Mouse (Mus musculus) heart, embryonic 16.5 days (tissue): Measurements from ENCODE around the gene Asb18. TPM values are rescaled to one million over a fixed set of nuclear protein-coding genes. Genes with fewer than 3 reads are reported as not detected.

Source experiments
- ATAC-seq: fragments of 200-750 bp; cut with Nextera tagmentation; replicated peaks from 2 replicates; pipeline ENCODE4 v1.8.0; 2017; ENCODE audit warnings: moderate number of reproducible peaks; ENCODE audit not compliant: insufficient read depth, low FRiP score; ENCODE audit errors: extremely low read depth
- H3K27ac ChIP-seq: fragments of 300-500 bp; sonication (generic); 2 replicates; pipeline ENCODE4 v1.5.1; 2014; ENCODE audit warnings: mild to moderate bottlenecking, low read length, control low read depth, moderate library complexity
- H3K27me3 ChIP-seq: fragments of 300-500 bp; sonication (generic); 2 replicates; pipeline ENCODE4 v1.6.1; 2014; ENCODE audit warnings: low read length, mixed read lengths; ENCODE audit not compliant: control insufficient read depth, insufficient read depth
- H3K36me3 ChIP-seq: fragments of 300-500 bp; sonication (generic); 2 replicates; pipeline ENCODE4 v1.6.1; 2014; ENCODE audit not compliant: control insufficient read depth, insufficient read depth
- H3K4me1 ChIP-seq: fragments of 300-500 bp; sonication (generic); 2 replicates; pipeline ENCODE4 v1.6.1; 2014; ENCODE audit warnings: low read length, mixed read lengths; ENCODE audit not compliant: control insufficient read depth, insufficient read depth
- H3K4me2 ChIP-seq: fragments of 300-500 bp; sonication (generic); 2 replicates; pipeline ENCODE4 v1.6.1; 2014; ENCODE audit warnings: low read depth, mild to moderate bottlenecking, control low read depth, low read length
- H3K4me3 ChIP-seq: fragments of 300-500 bp; sonication (generic); 2 replicates; pipeline ENCODE4 v1.5.1; 2014; ENCODE audit warnings: mild to moderate bottlenecking, control low read depth, low read length
- H3K9ac ChIP-seq: fragments of 300-500 bp; sonication (generic); 2 replicates; pipeline ENCODE4 v1.6.1; 2014; ENCODE audit warnings: low read length, control low read depth
- H3K9me3 ChIP-seq: fragments of 300-500 bp; sonication (generic); replicated peaks from 2 replicates; pipeline ENCODE4 v1.6.1; 2016; ENCODE audit warnings: low read length; ENCODE audit not compliant: control insufficient read depth
- WGBS: fragments of 180-500 bp; shearing (Covaris S2); extraction: QIAGEN DNeasy Blood & Tissue Kit; methylation state at CpG from one replicate; pipeline ENCODE4 v1.1.7; 2014; 5-methylcytosine and 5-hydroxymethylcytosine counted together
- polyA plus RNA-seq: library from polyadenylated mRNA; unstranded; fragments of >200 nt; fragmentation: Nextera tagmentation; extraction: Ambion mirVana; gene quantifications from 2 replicates; pipeline ENCODE4 v1.2.1, GENCODE M21; 2015

Gene Asb18
- polyA plus RNA-seq, 1 experiment from 2014 or later = 0.79 TPM

GRCm38 (mm10) chr1:89932616-89933015, 81.8 kb downstream of the Asb18 start:
- Histone ChIP-seq H3K4me2 (no peak overlapping the region), H3K27ac (no peak overlapping the region), H3K9me3 (no peaks in the 10 kb centered on the region), H3K9ac (no peak overlapping the region), H3K27me3 (peaks cover 88% of the 10 kb centered on the region), H3K4me1 (peaks cover 8% of the 10 kb centered on the region; the same call in 1 of the 2 replicates), H3K36me3 (no peaks in the 10 kb centered on the region), H3K4me3 (no peak overlapping the region)
- no peak for ATAC-seq
- WGBS = 5% methylated on average over 16 of the region's 16 CpGs

- WGBS = 4% methylated on average over 19 of the region's 19 CpGs
- no peak for ATAC-seq
- no peak overlapping the region for H3K4me2 ChIP-seq
- H3K4me1 ChIP-seq = peaks cover 14% of the 10 kb centered on the region; the same call in 1 of the 2 replicates
- H3K27ac ChIP-seq = no peak overlapping the region
- H3K27me3 ChIP-seq = peaks cover 88% of the 10 kb centered on the region
- no peaks in the 10 kb centered on the region for H3K9me3 ChIP-seq
- H3K9ac ChIP-seq = no peak overlapping the region
- no peaks in the 10 kb centered on the region for H3K36me3 ChIP-seq
- H3K4me3 ChIP-seq = no peak overlapping the region
Observed at GRCm38 (mm10) chr1:89932021-89932423, 82.4 kb downstream of the Asb18 start.

DNA sequence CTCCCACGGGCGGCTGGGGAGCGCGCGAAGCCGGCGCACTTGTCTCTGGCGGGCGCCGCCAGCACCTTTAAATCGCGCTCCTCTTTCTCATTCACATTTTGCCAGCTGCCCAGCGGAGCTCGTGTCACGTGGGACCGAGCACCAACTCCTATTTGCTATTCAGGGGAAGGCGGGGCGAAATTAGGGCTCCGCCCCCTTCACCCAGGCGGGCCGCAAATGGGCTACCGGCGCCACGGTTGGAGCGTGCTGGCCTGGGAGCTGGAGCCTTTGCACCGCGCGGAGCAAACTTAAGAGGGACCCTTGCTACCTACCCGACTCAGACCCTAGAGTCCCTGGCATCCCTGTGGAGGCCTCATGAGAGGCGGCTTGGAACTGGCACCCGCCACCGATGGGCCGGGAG, 83.3 kb downstream of the Asb18 start, which contains the start of gene Gbx2:
Gene Gbx2, minus strand, starts transcription at position 60 of the 400 bp plus-strand sequence.
- H3K36me3 ChIP-seq = no peaks in the 10 kb centered on the region
- peak within 1 kb of the TSS; percentile 53 for H3K4me3 ChIP-seq
- peaks cover 88% of the 10 kb centered on the region for H3K27me3 ChIP-seq
- WGBS = 1% methylated on average over 33 of the region's 33 CpGs
- peak within 1 kb of the TSS; percentile 69 for H3K4me2 ChIP-seq
- ATAC-seq = peak; percentile 32
- H3K27ac ChIP-seq = no peak within 1 kb of the TSS
- peak within 1 kb of the TSS; percentile 13; the same call in 1 of the 2 replicates for H3K9ac ChIP-seq
- peaks cover 14% of the 10 kb centered on the region; the same call in 1 of the 2 replicates for H3K4me1 ChIP-seq
- no peaks in the 10 kb centered on the region for H3K9me3 ChIP-seq

GRCm38 (mm10) chr1:89930551-89930950, 83.9 kb downstream of the Asb18 start:
- Histone ChIP-seq H3K4me2 (peak overlapping the region; percentile 69), H3K9ac (peak overlapping the region; percentile 13; the same call in 1 of the 2 replicates), H3K4me1 (peaks cover 14% of the 10 kb centered on the region; the same call in 1 of the 2 replicates), H3K9me3 (no peaks in the 10 kb centered on the region), H3K36me3 (no peaks in the 10 kb centered on the region), H3K4me3 (peak overlapping the region; percentile 53), H3K27me3 (peaks cover 88% of the 10 kb centered on the region), H3K27ac (no peak overlapping the region)
- WGBS = under 1% methylated on average over 44 of the region's 45 CpGs
- no peak; the same call in 1 of the 2 replicates for ATAC-seq

- H3K4me2 ChIP-seq = peak overlapping the region; percentile 69
- WGBS = 1% methylated on average over 51 of the region's 55 CpGs
- peaks cover 88% of the 10 kb centered on the region for H3K27me3 ChIP-seq
- H3K4me3 ChIP-seq = peak overlapping the region; percentile 53
- H3K36me3 ChIP-seq = no peaks in the 10 kb centered on the region
- H3K27ac ChIP-seq = no peak overlapping the region
- H3K4me1 ChIP-seq = peaks cover 14% of the 10 kb centered on the region; the same call in 1 of the 2 replicates
- H3K9ac ChIP-seq = peak overlapping the region; percentile 13; the same call in 1 of the 2 replicates
- H3K9me3 ChIP-seq = no peaks in the 10 kb centered on the region
- no peak for ATAC-seq
Observed at GRCm38 (mm10) chr1:89929721-89930505, 84.6 kb downstream of the Asb18 start.

DNA sequence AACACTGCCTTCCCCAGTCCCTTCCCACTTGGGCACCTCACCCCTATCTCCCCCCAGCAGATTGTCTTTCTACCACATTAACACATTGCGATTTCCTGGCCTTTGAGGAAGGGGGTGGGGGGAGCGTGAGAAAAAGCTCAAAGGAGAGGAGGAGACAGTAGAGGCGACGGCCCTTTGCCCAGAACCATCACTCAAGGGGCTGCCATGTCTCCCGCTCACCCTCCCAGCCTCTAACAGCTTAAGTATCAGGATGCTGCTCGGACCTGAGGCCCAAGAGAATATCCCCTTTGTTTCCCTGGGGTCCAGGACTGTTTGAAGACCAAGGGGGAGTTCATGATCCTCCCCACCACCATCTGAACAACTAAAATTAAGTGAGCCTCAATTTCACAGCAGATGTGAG, 85.3 kb downstream of the Asb18 start:
- no peaks in the 10 kb centered on the region for H3K9me3 ChIP-seq
- peaks cover 14% of the 10 kb centered on the region; the same call in 1 of the 2 replicates for H3K4me1 ChIP-seq
- no peaks in the 10 kb centered on the region for H3K36me3 ChIP-seq
- peaks cover 92% of the 10 kb centered on the region for H3K27me3 ChIP-seq
- WGBS = 9% methylated on average over 6 of the region's 6 CpGs
- peak overlapping the region; percentile 6 for H3K4me3 ChIP-seq
- H3K9ac ChIP-seq = no peak overlapping the region
- peak overlapping the region; percentile 11 for H3K4me2 ChIP-seq
- H3K27ac ChIP-seq = no peak overlapping the region
- ATAC-seq = no peak

DNA sequence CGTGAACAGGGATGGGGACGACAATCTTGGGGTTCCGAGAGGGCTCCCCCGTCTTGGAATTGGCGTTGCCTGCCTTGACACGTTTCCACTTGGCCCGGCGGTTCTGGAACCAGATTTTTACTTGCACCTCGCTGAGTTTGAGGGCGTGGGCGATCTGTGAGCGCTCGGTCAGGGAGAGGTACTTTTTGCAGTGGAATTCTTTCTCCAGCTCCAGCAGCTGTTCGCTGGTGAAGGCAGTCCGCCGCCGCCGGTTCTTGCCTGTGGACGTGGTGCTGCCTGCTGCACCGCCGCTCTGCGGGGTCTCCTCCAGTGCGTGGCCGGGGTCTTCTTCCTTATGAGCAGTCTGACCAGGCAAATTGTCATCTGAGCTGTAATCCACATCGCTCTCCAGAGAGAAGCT, 85.8 kb downstream of the Asb18 start:
- Histone ChIP-seq H3K36me3 (no peaks in the 10 kb centered on the region), H3K27ac (no peak overlapping the region), H3K9ac (no peak overlapping the region), H3K9me3 (no peaks in the 10 kb centered on the region), H3K4me2 (peak overlapping the region; percentile 11), H3K27me3 (peaks cover 92% of the 10 kb centered on the region), H3K4me3 (peak overlapping the region; percentile 6), H3K4me1 (peaks cover 14% of the 10 kb centered on the region; the same call in 1 of the 2 replicates)
- WGBS = 8% methylated on average over 25 of the region's 25 CpGs
- ATAC-seq = no peak

DNA sequence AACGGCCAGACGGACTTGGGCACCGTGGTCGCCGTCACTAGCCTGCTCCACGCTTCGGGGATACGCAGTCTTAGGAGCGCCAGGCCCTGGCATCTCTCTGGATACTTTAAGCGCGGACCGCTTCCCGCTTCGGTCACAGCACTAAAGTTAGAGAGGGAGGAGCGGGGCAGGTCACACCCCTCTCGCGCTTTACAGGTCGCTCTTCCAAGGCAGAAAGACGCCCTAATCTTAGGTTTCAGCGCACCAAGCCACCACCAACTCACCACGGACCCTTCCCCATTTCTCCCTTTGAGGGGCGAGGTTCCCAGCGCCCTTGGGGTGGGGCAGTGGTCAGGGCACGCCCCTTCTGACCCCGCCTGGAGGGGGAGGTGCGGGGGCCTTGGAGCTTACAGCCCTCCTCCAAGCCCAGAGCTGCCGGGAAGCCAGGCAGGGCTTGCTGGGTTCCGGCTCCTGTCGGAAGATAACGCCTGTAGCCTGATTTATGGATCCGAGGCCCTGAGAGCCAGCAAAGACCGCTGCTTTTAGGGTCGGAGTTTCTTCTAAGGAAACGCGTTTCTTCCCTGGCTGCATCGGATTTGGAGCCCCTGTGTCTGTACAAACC, 87.3 kb downstream of the Asb18 start:
- peak overlapping the region; percentile 62 for H3K4me2 ChIP-seq
- peaks cover 22% of the 10 kb centered on the region for H3K4me1 ChIP-seq
- H3K36me3 ChIP-seq = no peaks in the 10 kb centered on the region
- peak overlapping the region; percentile 42 for H3K4me3 ChIP-seq
- WGBS = 2% methylated on average over 35 of the region's 36 CpGs
- H3K27me3 ChIP-seq = peaks cover 95% of the 10 kb centered on the region
- no peak overlapping the region for H3K9ac ChIP-seq
- ATAC-seq = no peak
- H3K9me3 ChIP-seq = no peaks in the 10 kb centered on the region
- H3K27ac ChIP-seq = no peak overlapping the region

DNA sequence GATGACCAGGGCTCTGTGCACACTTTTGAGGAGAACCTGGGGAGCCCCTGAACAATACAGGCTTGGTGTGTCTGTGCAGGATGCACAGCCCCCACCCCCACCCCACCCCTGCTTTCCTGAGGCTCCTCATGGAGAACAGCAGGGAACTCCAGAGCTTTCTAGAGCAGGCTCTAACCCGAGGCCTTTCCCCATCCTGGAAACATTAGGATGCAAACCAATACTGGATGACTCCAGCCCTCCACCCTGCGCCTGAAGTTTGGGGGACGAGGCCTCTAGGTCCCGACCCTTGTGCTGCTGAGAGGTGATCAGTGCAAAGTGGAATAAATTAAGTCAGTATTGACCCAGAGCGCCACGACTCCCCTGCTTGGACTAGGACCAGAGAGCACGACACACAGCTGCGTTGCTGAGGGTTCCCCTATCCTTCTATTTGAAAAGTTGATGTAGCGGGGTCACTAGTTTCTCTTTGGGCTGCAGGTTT, 87.8 kb downstream of the Asb18 start:
- Histone ChIP-seq H3K27ac (no peak overlapping the region), H3K9ac (no peak overlapping the region), H3K4me1 (peaks cover 22% of the 10 kb centered on the region), H3K9me3 (no peaks in the 10 kb centered on the region), H3K27me3 (peaks cover 95% of the 10 kb centered on the region), H3K4me2 (peak overlapping the region; percentile 62), H3K4me3 (peak overlapping the region; percentile 42), H3K36me3 (no peaks in the 10 kb centered on the region)
- 20% methylated on average over 9 of the region's 9 CpGs for WGBS
- ATAC-seq = no peak
